Mouse (Mus musculus) adrenal gland, postnatal 25 days (tissue): ENCODE measurements around the gene Ddx41. TPM values are rescaled to one million over a fixed set of nuclear protein-coding genes. Genes with fewer than 3 reads are reported as not detected.
"Not testable (repeated sequence)": the region's sequence is repeated elsewhere in the genome, so short reads cannot be mapped to it uniquely, and the experiment has no call there.

Experiments used
- DNase-seq: peaks from one replicate; pipeline ENCODE4 v3.0.0; 2021; ENCODE audit warnings: mixed read lengths
- long read RNA-seq: library from polyadenylated mRNA; stranded (forward); transcript quantifications from one replicate; pipeline ENCODE4 v2.0.0, GENCODE M21; 2021
- total RNA-seq: library from RNA; stranded (reverse); gene quantifications from 2 replicates; pipeline ENCODE4 v1.2.3, GENCODE M21; 2021

The Ddx41 gene
- total RNA-seq = 52.6 and 57.3 TPM in 2 replicates
- long read RNA-seq, transcript Ddx41-201 (17 exons, 2,205 nt) = major isoform, 85 of 114 reads
- long read RNA-seq, partial matches to known transcripts = 10 of 114 reads
- long read RNA-seq, other reads (novel, unspliced or antisense) = 19 of 114 reads

GRCm38 (mm10) chr13:55536194-55537175 lies at the start of gene Ddx41:
Gene Ddx41 (minus strand): TSS chr13:55536658.
- peak; percentile 97 for DNase-seq

DNA sequence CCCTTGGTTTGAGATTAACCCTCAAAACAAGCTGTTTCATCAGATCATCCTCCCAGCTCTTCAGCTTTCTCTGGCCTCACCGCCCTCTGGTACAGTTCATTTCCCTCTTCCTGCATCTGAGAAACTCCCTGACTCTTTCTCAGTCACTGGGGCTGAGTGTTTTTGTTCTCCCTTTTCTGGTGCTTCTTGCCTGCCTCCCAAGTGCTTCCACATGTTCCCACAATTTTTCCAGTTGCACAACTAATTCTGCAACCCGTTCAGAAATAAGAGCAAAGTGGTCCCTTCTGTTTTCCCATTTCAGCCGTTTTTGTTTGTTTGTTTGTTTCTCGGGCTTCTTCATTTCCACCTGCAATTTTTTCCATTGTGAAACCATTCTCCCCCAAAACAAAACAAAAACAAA lies 41.6 kb upstream of the Ddx41 start:
- no peak for DNase-seq

GRCm38 (mm10) chr13:55576872-55577271 lies 40.4 kb upstream of the Ddx41 start:
- not testable (repeated sequence) for DNase-seq

DNA sequence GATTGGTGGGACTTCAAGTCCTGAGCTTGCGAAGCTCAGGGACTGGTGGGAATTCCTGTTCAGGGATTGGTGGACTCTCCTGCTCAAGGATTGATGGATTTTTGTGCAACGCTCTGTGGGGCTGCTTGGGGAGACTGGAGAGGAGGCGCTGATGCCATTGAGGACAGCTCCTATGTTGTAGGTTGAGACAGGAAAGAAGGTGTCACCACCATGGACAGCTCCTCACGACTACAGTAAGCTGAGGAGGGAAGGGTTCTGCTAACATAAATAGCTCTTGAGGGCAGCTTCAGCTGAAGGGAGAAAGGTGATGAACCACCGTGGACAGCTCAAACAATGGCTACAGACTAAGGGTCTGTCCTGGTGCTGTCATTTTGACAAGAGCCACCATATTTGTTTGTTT lies 39.5 kb upstream of the Ddx41 start:
- DNase-seq = no peak

DNA sequence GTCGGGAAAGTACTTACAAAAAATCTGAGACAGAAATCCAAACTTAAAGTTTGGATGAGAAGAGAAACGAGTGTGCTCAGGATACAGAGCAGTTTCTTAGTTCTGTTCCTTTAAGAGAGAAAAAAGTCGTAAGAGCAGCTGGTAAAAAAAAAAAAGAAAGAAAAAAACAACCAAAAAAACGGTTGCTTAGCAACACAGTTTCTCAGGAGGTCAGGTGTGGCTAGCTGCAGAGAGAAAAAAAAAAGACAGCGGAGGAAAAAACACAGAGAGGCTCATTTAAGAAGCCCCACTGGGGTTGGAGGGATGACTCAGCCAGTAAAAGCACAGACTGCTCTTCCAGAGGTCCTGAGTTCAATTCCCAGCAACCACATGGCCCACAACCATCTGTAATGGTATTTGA lies 37.9 kb upstream of the Ddx41 start:
- no peak for DNase-seq

DNA sequence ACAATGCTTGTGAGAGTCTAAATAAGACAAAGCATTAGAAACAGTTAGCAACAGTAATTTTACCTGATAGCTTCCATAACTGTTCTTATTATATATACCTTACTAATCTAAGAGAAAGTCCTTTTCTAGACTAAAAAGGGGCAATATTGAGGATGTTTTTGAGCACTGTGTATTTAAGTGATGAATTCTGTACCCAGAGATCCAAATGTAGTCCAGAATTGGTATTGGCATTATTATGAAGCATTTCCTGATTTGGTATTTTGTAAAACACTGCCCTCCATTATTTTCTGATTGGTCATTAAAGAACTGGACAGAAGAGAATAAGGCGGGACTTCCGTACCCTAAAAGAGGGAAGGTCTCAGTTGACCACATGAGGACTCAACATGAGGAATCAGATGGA lies 37.0 kb upstream of the Ddx41 start, which contains the start of gene Tmed9:
Gene Tmed9, plus strand, starts transcription at position 301 of the 400 bp plus-strand sequence.
- no peak for DNase-seq

GRCm38 (mm10) chr13:55571977-55572376 lies 35.5 kb upstream of the Ddx41 start:
- DNase-seq = no peak

DNA sequence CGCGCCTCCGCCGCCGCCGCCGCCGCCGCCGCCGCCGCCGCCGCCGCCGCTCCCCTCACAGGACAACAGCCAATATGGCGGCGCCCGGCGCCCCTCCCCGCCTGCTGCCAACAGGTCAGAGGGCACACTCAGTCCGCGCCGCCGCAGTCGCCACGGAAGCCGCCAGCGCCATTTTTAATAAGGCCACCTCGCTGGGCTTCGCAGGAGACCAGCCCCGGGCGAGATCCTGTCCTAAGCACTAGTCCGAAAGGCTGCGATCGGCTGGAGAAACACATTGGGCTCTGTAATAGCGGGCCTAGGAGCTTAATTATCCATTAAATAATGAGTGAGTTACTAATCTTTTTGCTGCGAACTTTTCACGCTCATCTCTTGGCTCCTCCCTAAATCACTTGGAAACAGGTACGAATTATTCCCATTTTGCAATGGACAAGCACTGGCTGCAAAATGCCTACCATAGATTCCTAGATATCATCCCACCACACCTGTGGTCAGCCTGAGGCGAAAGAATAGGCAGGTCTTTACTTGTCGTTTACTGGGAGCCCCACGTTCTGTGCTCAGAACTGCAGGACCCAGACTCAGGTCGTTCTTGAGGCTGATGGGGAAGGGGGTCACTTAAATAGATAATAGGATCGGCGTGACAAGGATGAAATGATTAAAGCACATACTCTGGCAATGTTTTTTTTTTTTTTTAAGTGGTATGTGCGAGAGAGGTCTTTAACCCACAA lies 34.7 kb upstream of the Ddx41 start, which contains the start of gene Fam193b:
Gene Fam193b, minus strand, starts transcription at position 94 of the 725 bp plus-strand sequence.
- peak; percentile 96 for DNase-seq

- DNase-seq = peak; percentile 49
These were observed 34.0 kb upstream of the Ddx41 start for GRCm38 (mm10) chr13:55570286-55570973.

- no peak for DNase-seq
These were observed 33.3 kb upstream of the Ddx41 start for GRCm38 (mm10) chr13:55569726-55570285.

GRCm38 (mm10) chr13:55568524-55568923 lies 32.1 kb upstream of the Ddx41 start:
- not testable (repeated sequence) for DNase-seq

DNA sequence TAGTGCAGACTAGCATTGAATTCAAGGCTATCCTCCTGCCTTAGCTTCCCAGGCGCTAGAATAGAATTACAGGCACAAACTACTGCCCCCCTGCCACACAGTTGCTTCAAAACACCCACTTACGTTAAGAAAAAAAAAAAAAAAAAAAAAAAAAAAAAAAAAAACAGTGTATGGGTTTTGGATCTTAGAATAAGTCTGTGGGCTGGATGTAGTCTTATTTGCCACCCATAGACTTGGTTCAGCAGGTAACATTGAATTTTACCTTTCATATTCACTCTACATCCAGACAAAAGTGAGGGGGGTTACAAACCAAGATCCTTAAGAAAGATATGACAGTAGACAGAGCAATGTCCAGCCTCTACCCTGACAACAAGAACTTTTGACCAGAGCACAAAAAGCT lies 31.5 kb upstream of the Ddx41 start:
- no peak for DNase-seq

DNA sequence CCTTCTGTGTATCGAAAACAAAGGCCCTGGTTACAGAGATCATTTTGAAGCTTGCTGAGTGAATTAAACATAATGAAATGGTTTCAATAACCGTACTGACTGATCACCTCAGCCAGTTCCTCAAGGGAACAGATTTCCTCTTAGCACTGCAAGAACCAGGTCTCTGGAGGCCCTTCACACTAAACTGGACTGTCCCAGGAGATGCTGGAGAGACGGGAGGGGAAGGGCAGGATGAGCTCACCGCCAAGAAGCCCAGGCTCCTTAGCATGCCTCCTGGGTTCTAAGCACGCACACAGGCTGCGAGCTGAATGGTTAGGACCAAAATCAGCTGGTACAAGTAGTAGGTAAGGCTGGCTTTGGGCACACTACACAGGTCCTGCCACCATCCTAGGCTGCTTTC lies 30.5 kb upstream of the Ddx41 start:
- no peak for DNase-seq

- DNase-seq = no peak
These were observed 26.9 kb upstream of the Ddx41 start for GRCm38 (mm10) chr13:55563266-55563879.

GRCm38 (mm10) chr13:55557499-55557898 lies 21.0 kb upstream of the Ddx41 start:
- DNase-seq = no peak

GRCm38 (mm10) chr13:55555921-55556320 lies 19.5 kb upstream of the Ddx41 start:
- no peak for DNase-seq

DNA sequence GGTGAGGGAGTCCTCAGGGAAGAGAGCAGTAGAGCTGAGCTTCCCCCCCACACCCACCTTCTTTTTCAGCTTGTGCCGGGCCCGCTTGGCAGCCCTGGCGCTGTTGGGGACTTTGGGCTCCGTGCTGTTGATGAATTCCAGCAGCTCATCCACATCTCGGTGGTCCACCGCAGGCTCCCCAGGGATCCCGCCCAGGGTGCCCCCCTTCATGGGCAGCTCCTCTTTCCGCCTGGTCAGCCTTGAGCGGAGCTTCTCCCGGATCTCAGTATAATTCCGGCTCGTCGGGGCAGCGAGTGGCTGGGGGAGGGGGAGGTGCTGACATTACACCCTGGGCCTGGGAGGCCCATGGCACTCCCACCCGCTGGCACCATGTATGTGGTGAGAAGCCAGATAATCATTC lies 12.6 kb upstream of the Ddx41 start:
- no peak for DNase-seq

DNA sequence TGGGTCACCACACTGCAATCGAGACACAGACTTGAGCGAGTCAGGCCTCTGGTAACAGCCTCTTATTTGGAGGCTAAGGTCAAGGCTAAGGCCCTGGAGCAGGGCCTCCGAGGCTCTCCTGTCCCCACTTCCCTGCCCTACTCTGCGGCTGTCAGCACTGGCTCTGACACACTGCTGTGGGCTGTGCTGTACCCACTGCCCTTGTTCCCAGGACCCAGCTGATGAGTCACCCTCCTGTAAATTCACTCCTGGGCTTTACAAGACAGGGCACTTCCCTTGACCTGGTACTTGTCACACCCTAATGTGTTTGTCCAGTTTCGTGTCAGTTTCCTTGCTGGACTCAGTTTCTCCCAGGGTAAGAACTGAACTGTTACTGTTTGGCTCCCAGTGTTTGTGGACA lies 12.0 kb upstream of the Ddx41 start:
- peak; percentile 52 for DNase-seq

GRCm38 (mm10) chr13:55547916-55548315 lies 11.5 kb upstream of the Ddx41 start:
- DNase-seq = no peak

DNA sequence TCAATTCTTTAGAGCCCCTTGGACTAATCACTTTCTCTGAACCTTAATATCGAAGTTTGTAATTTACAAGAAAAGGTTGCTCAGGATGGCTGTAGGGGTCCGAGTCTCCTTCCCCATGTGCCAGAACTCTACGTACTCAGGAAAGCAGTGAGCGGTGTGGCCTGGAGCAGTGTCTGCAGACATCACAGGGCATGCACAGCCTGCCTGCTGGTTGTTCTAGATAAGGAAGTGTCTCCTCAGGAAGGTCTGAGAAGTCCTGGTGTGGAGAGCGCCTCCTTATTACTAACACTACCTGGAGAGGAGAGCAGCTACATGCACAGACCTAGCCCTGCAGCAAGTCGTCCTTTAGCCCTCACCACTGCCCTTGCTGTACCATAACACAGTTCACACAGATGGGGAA lies 8.3 kb upstream of the Ddx41 start:
- no peak for DNase-seq

GRCm38 (mm10) chr13:55543447-55543846 lies 7.0 kb upstream of the Ddx41 start:
- no peak for DNase-seq
